Comparison of ENCODE assay signal across 8 mouse cellular contexts in the genomic region with DNA sequence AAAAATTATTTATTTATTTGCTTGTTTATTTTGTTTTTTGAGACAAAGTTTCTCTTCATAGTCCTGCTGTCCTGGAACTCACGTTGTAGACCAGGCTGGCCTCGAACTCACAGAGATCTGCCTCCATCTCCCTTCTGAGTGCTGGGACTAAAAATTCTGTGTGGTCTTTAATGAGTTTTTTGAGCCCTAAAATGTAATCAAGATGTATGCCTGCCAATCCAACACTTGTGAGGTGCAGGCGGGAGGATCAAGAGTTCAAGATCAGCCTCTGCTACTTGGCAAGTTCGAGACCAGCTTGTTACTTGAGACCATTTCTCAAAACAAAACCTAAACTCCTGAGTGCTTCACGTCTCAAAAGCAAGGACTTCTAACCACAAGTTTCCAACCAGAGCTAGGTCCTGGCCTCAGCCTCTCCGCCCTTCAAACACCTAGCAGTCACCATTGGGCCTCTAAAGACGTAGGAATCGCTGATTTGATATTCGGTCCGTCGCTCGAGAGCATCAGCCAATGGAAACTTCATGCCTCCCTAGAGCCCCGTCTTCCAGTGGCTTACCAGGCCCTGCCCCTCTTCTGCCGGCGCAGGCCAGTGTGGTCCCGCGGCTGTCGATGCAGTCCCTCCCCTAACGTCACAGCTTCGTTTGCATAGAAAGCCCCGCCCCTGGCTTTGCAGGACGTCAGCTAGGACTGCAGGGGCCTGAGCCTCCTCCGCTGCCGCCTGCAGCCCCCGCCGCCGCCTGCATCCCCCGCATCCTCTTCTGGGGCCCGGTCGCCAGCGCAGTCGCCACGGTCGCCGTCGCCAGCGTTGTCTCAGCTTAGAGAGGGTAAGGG. TPM values are rescaled to one million over a fixed set of nuclear protein-coding genes. Genes with fewer than 3 reads are reported as not detected.
DNase-seq lines count a peak whose midpoint lies in the region; ATAC-seq and TF ChIP-seq lines count a peak whose summit lies in the region.

A gene (plus strand): TSS at position 637 of the 828 bp plus-strand sequence.

- peak within 1 kb of the TSS; percentile 92 for H3K4me2 ChIP-seq in lung, postnatal 0 days (replicated peaks; ENCODE audit: low read depth, low read length)

- H3K27me3 ChIP-seq in hindbrain, embryonic 10.5 days (ENCODE audit: insufficient read depth, poor library complexity, severe bottlenecking) = peaks cover 28% of the 10 kb centered on the region
- H3K27me3 ChIP-seq in lung, postnatal 0 days (replicated peaks; ENCODE audit: insufficient read depth, low read length) = no peaks in the 10 kb centered on the region

- peak within 1 kb of the TSS; percentile 69 for H3K4me3 ChIP-seq in hindbrain, embryonic 10.5 days
- H3K4me3 ChIP-seq in lung, postnatal 0 days (ENCODE audit: low read depth, low read length) = peak within 1 kb of the TSS; percentile 70

- no peaks in the 10 kb centered on the region for H3K9me3 ChIP-seq in hindbrain, embryonic 10.5 days
- no peaks in the 10 kb centered on the region for H3K9me3 ChIP-seq in lung, postnatal 0 days (ENCODE audit: low read length)

- ATAC-seq in frontal cortex, adult (ENCODE audit: low TSS enrichment) = peak; percentile 80
- ATAC-seq in lung, postnatal 0 days = peak; percentile 92

- peaks cover 52% of the 10 kb centered on the region for H3K4me1 ChIP-seq in hindbrain, embryonic 10.5 days (replicated peaks)
- peaks cover 10% of the 10 kb centered on the region; the same call in 1 of the 2 replicates for H3K4me1 ChIP-seq in lung, postnatal 0 days (ENCODE audit: insufficient read depth, low read depth, low read length)

- H3K36me3 ChIP-seq in hindbrain, embryonic 10.5 days = peaks cover 27% of the 10 kb centered on the region
- peaks cover 8% of the 10 kb centered on the region; the same call in 1 of the 2 replicates for H3K36me3 ChIP-seq in lung, postnatal 0 days (ENCODE audit: insufficient read depth, low read length)

- peak; percentile 99 for DNase-seq in MEL-GATA-1-ER (ENCODE audit: extremely low read depth, low read depth)
- peak; percentile 95 for DNase-seq in cerebellum, adult 8-10 months
- peak; percentile 97 for DNase-seq in hindbrain, embryonic 10.5 days (ENCODE audit: low spot score)
- DNase-seq in layer of hippocampus, adult 9-11 months = peak; percentile 99
- DNase-seq in lung, postnatal 0 days (ENCODE audit: low spot score) = peak; percentile 99
- peak; percentile 90 for DNase-seq in ovary, postnatal 14 days (ENCODE audit: low spot score)
- DNase-seq in thymus, postnatal 14 days = peak; percentile 96

- peak; percentile 33; the same call in 1 of the 2 replicates for TF ChIP-seq EP300 in lung, postnatal 0 days (IDR thresholded peaks at IDR 0.05)

- TF ChIP-seq CTCF in lung, postnatal 0 days (IDR thresholded peaks at IDR 0.05) = peak; percentile 24; the same call in 1 of the 2 replicates

- H3K9ac ChIP-seq in lung, postnatal 0 days (replicated peaks; ENCODE audit: low read depth) = peak within 1 kb of the TSS; percentile 57

- 8% methylated on average over 37 of the region's 37 CpGs for WGBS in hindbrain, embryonic 10.5 days
- WGBS in lung, postnatal 0 days = 8% methylated on average over 37 of the region's 37 CpGs

- H3K27ac ChIP-seq in hindbrain, embryonic 10.5 days = peak within 1 kb of the TSS; percentile 85
- H3K27ac ChIP-seq in lung, postnatal 0 days (ENCODE audit: low read length) = peak within 1 kb of the TSS; percentile 97

RNA-seq across cellular contexts. Expression of the gene that starts here (rescaled TPM):
- polyA plus RNA-seq in hindbrain, embryonic 10.5 days (2016; fragmentation: Nextera tagmentation; extraction: Ambion mirVana) = 24.8 and 70.3 TPM in 2 replicates
- polyA plus RNA-seq in lung, postnatal 0 days (2015; fragmentation: Nextera tagmentation; extraction: Ambion mirVana) = 17.6 and 28.6 TPM in 2 replicates

Comparison
In these comparisons a context has a peak if more than half of its experiments do, and no peak if none do; other contexts are left out.
1. Peak in every context shown above with its lines: DNase-seq, ATAC-seq, H3K4me3 ChIP-seq and H3K27ac ChIP-seq.